Comparison of ENCODE assay signal across 8 mouse cellular contexts in the genomic region with DNA sequence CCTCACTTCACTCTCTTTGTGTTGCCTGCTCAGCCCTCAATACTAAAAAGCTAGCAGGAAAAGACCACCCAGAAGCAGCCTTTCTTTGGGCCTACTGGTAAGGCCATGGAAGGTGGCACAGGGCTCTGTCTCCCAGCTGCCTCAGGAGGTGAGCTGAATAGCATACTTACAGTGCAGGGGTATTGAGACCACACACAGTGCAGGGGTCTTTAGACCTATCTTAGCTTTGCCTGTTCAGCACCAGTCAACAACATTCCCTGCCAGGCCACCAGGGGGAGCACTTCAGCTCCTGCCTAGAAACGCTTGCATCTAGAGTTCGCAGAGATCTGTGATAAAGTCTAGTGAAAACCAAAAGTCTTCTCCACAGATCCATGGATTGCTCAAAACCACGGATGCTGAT. TPM values are rescaled to one million over a fixed set of nuclear protein-coding genes. Genes with fewer than 3 reads are reported as not detected.
A peak's percentile ranks its signal among the peaks of the same experiment; 100 is the strongest.
DNase-seq lines count a peak whose midpoint lies in the region; ATAC-seq and TF ChIP-seq lines count a peak whose summit lies in the region.

No protein-coding gene starts in this region.

- no peak overlapping the region for H3K4me2 ChIP-seq in kidney, embryonic 14.5 days (replicated peaks; ENCODE audit: low read depth, low read length)
- no peak overlapping the region for H3K4me2 ChIP-seq in liver, embryonic 14.5 days (ENCODE audit: low read depth)

- DNase-seq in A20 (ENCODE audit: low read depth, low spot score) (peak; percentile 57), MN1 (ENCODE audit: low spot score) (peak; percentile 61)
- DNase-seq in cerebellum, postnatal 14 days = peak; percentile 82 to 86
- DNase-seq in gastrocnemius, postnatal 10 days = peak; percentile 80
- DNase-seq in liver, embryonic 14.5 days (ENCODE audit: low read depth in 3 of 3, low spot score in 3 of 3) = no peak
- peak; percentile 50 to 81 for DNase-seq in thymus, postnatal 10 days (ENCODE audit: low spot score in 2 of 2)

- H3K4me1 ChIP-seq in kidney, embryonic 14.5 days (ENCODE audit: control insufficient read depth, insufficient read depth, low read length) = no peaks in the 10 kb centered on the region
- H3K4me1 ChIP-seq in liver, embryonic 14.5 days (replicated peaks; ENCODE audit: control insufficient read depth in 2 of 2, insufficient read depth in 2 of 2, low read length in 1 of 2) = no peaks in the 10 kb centered on the region

- no peak for TF ChIP-seq EP300 in liver, embryonic 14.5 days (IDR thresholded peaks at IDR 0.05; ENCODE audit: low read depth)

- no peaks in the 10 kb centered on the region for H3K36me3 ChIP-seq in kidney, embryonic 14.5 days (ENCODE audit: control insufficient read depth, insufficient read depth, low read length)
- no peaks in the 10 kb centered on the region for H3K36me3 ChIP-seq in liver, embryonic 14.5 days (replicated peaks; ENCODE audit: control insufficient read depth, insufficient read depth, low read depth)

- H3K27ac ChIP-seq in kidney, embryonic 14.5 days (ENCODE audit: low read depth, low read length) = no peak overlapping the region
- H3K27ac ChIP-seq in liver, embryonic 14.5 days = no peak overlapping the region

- peak; percentile 88 for TF ChIP-seq CTCF in liver, embryonic 14.5 days (IDR thresholded peaks at IDR 0.05; ENCODE audit: low read depth)

- no peak overlapping the region for H3K4me3 ChIP-seq in kidney, embryonic 14.5 days (ENCODE audit: low read length)
- H3K4me3 ChIP-seq in liver, embryonic 14.5 days (ENCODE audit: insufficient read depth in 1 of 2, low read depth in 2 of 2, low read length in 2 of 2) = no peak overlapping the region

- no peak overlapping the region for H3K9ac ChIP-seq in kidney, embryonic 14.5 days (ENCODE audit: low read depth, low read length)
- no peak overlapping the region for H3K9ac ChIP-seq in liver, embryonic 14.5 days (replicated peaks)

- H3K9me3 ChIP-seq in kidney, embryonic 14.5 days (ENCODE audit: control insufficient read depth, low read length) = peaks cover 5% of the 10 kb centered on the region; the same call in 1 of the 2 replicates
- no peaks in the 10 kb centered on the region for H3K9me3 ChIP-seq in liver, embryonic 14.5 days (ENCODE audit: control insufficient read depth, low read length)

- ATAC-seq in kidney, embryonic 14.5 days (ENCODE audit: low FRiP score, low TSS enrichment) = peak; percentile 55; the same call in 1 of the 2 replicates
- ATAC-seq in liver, embryonic 14.5 days (ENCODE audit: insufficient read depth) = no peak
- ATAC-seq in neutrophil, adult 5-6 weeks (ENCODE audit: extremely low read depth, insufficient number of reproducible peaks, low FRiP score, poor library complexity, severe bottlenecking) = peak; percentile 33

- WGBS in kidney, embryonic 14.5 days = 26% methylated on average over 3 of the region's 3 CpGs
- WGBS in liver, embryonic 14.5 days (ENCODE audit: insufficient replicate concordance) = 13% methylated on average over 3 of the region's 3 CpGs

- no peaks in the 10 kb centered on the region for H3K27me3 ChIP-seq in kidney, embryonic 14.5 days (ENCODE audit: control insufficient read depth, insufficient read depth, low read length)
- no peaks in the 10 kb centered on the region for H3K27me3 ChIP-seq in liver, embryonic 14.5 days (ENCODE audit: control insufficient read depth, insufficient read depth, low read length)

RNA-seq across cellular contexts. Expression of gene 9530053A07Rik, which starts 19.0 kb away (rescaled TPM):
- not detected for total RNA-seq in gastrocnemius, postnatal 10 days (2021)
- not detected in 2 replicates for polyA plus RNA-seq in kidney, embryonic 14.5 days (2014; fragmentation: Nextera tagmentation; extraction: Ambion mirVana)
- not detected in 2 replicates for polyA plus RNA-seq in liver, embryonic 14.5 days (2012; rRNA removed)
- not detected in 2 replicates for polyA plus RNA-seq in liver, embryonic 14.5 days (2014; fragmentation: Nextera tagmentation; extraction: Ambion mirVana)
- total RNA-seq in neutrophil, adult 5-6 weeks (2017) = not detected in 2 replicates

RNA-seq across cellular contexts. Expression of gene Fbl, which starts 21.2 kb away (rescaled TPM):
- total RNA-seq in gastrocnemius, postnatal 10 days (2021) = 10 to 100 TPM; 44.0 to 49.0 TPM
- 57.0 and 85.8 TPM in 2 replicates for polyA plus RNA-seq in kidney, embryonic 14.5 days (2014; fragmentation: Nextera tagmentation; extraction: Ambion mirVana)
- polyA plus RNA-seq in liver, embryonic 14.5 days (2012; rRNA removed) = 135 and 219 TPM in 2 replicates
- 24.4 and 29.7 TPM in 2 replicates for polyA plus RNA-seq in liver, embryonic 14.5 days (2014; fragmentation: Nextera tagmentation; extraction: Ambion mirVana)
- total RNA-seq in neutrophil, adult 5-6 weeks (2017) = 49.8 and 55.4 TPM in 2 replicates

RNA-seq across cellular contexts. Expression of gene Dyrk1b, which starts 31.0 kb away (rescaled TPM):
- 100 to 1,000 TPM; 151 to 161 TPM for total RNA-seq in gastrocnemius, postnatal 10 days (2021)
- polyA plus RNA-seq in kidney, embryonic 14.5 days (2014; fragmentation: Nextera tagmentation; extraction: Ambion mirVana) = 19.4 and 19.8 TPM in 2 replicates
- 2.7 and 3.6 TPM in 2 replicates for polyA plus RNA-seq in liver, embryonic 14.5 days (2012; rRNA removed)
- polyA plus RNA-seq in liver, embryonic 14.5 days (2014; fragmentation: Nextera tagmentation; extraction: Ambion mirVana) = 1.9 and 2.5 TPM in 2 replicates
- 11.5 and 13.2 TPM in 2 replicates for total RNA-seq in neutrophil, adult 5-6 weeks (2017)

Comparison
In these comparisons a context has a peak if more than half of its experiments do, and no peak if none do; other contexts are left out.
1. DNase-seq: peak in A20 (single experiment), MN1 (single experiment), cerebellum, postnatal 14 days (2 of 2), gastrocnemius, postnatal 10 days (single experiment) and thymus, postnatal 10 days (2 of 2); none in liver, embryonic 14.5 days (0 of 3).
2. RNA of gene Dyrk1b, which starts 31.0 kb away (total RNA-seq): 151 to 161 TPM in gastrocnemius, postnatal 10 days; 11.5 to 13.2 TPM in neutrophil, adult 5-6 weeks; every median in the first group is over 10 times any median in the second.